Mouse (Mus musculus): ENCODE data around the gene Zic1. TPM values are rescaled to one million over a fixed set of nuclear protein-coding genes. Genes with fewer than 3 reads are reported as not detected.

Zic1 gene
- total RNA-seq, 1 experiment = 0.36 TPM

- Histone ChIP-seq H3K9ac (ENCODE audit: insufficient read depth, low read depth, low read length, poor library complexity, severe bottlenecking) (no peak overlapping the region), H3K4me3 (ENCODE audit: insufficient read depth in 1 of 2, low read depth in 1 of 2, low read length in 2 of 2, poor library complexity in 1 of 2, severe bottlenecking in 1 of 2) (no peak overlapping the region), H3K9me3 (ENCODE audit: control insufficient read depth, insufficient read depth, low read depth, low read length) (no peaks in the 10 kb centered on the region), H3K4me1 (ENCODE audit: control insufficient read depth in 2 of 2, insufficient read depth in 2 of 2, low read length in 2 of 2, poor library complexity in 1 of 2) (peaks cover 0 to 4% of the 10 kb centered on the region in 2 experiments; a peak in 1 of 4 replicates), H3K36me3 (ENCODE audit: control insufficient read depth, insufficient read depth, low read length, poor library complexity, severe bottlenecking) (no peaks in the 10 kb centered on the region), H3K27ac (ENCODE audit: insufficient read depth, low read depth, low read length, poor library complexity, severe bottlenecking) (no peak overlapping the region)
- no peak for DNase-seq (ENCODE audit: low read depth, low spot score)
- in situ Hi-C loops (cut with MboI; ENCODE audit: low sequenced_read_pairs in 2 of 2, unreplicated experiment in 2 of 2) = loop anchor here in 1 of 2 experiments (25.0 kb wide), 1 partner anchor 1447 kb away; the partner anchor contains the start of gene Rasgrf1
- TF ChIP-seq HCFC1 (IDR thresholded peaks at IDR 0.05; ENCODE audit: borderline replicate concordance, insufficient read depth, low read length) (no peak), ZC3H11A (IDR thresholded peaks at IDR 0.05; ENCODE audit: borderline replicate concordance, low read depth, low read length) (no peak), ZNF384 (IDR thresholded peaks at IDR 0.05; ENCODE audit: low read depth, low read length) (no peak), CHD2 (IDR thresholded peaks at IDR 0.05; ENCODE audit: low read depth, low read length) (no peak), MAFK (IDR thresholded peaks at IDR 0.05; ENCODE audit: insufficient read depth, low read depth, low read length) (no peak)
These were observed 6.5 kb downstream of the Zic1 start for GRCm38 (mm10) chr9:91358851-91359687.

GRCm38 (mm10) chr9:91357321-91357720, 8.3 kb downstream of the Zic1 start:
- H3K4me3 ChIP-seq (ENCODE audit: insufficient read depth in 1 of 2, low read depth in 1 of 2, low read length in 2 of 2, poor library complexity in 1 of 2, severe bottlenecking in 1 of 2) = no peak overlapping the region
- DNase-seq (ENCODE audit: low read depth, low spot score) = no peak
- in situ Hi-C loops (cut with MboI; ENCODE audit: low sequenced_read_pairs in 2 of 2, unreplicated experiment in 2 of 2) = loop anchor here in 1 of 2 experiments (25.0 kb wide), 1 partner anchor 1445 kb away; the partner anchor contains the start of gene Rasgrf1

GRCm38 (mm10) chr9:91356353-91356740, 9.3 kb downstream of the Zic1 start:
- Histone ChIP-seq H3K9ac (ENCODE audit: insufficient read depth, low read depth, low read length, poor library complexity, severe bottlenecking) (no peak overlapping the region), H3K9me3 (ENCODE audit: control insufficient read depth, insufficient read depth, low read depth, low read length) (no peaks in the 10 kb centered on the region), H3K27ac (ENCODE audit: insufficient read depth, low read depth, low read length, poor library complexity, severe bottlenecking) (no peak overlapping the region), H3K4me1 (ENCODE audit: control insufficient read depth in 2 of 2, insufficient read depth in 2 of 2, low read length in 2 of 2, poor library complexity in 1 of 2) (peaks cover 0 to 5% of the 10 kb centered on the region in 2 experiments; a peak in 1 of 4 replicates), H3K4me3 (ENCODE audit: insufficient read depth in 1 of 2, low read depth in 1 of 2, low read length in 2 of 2, poor library complexity in 1 of 2, severe bottlenecking in 1 of 2) (no peak overlapping the region), H3K36me3 (ENCODE audit: control insufficient read depth, insufficient read depth, low read length, poor library complexity, severe bottlenecking) (no peaks in the 10 kb centered on the region)
- TF ChIP-seq ZC3H11A (IDR thresholded peaks at IDR 0.05; ENCODE audit: borderline replicate concordance, low read depth, low read length) = no peak
- no peak for TF ChIP-seq MAFK (IDR thresholded peaks at IDR 0.05; ENCODE audit: insufficient read depth, low read depth, low read length)
- TF ChIP-seq HCFC1 (IDR thresholded peaks at IDR 0.05; ENCODE audit: borderline replicate concordance, insufficient read depth, low read length) = no peak
- TF ChIP-seq ZNF384 (IDR thresholded peaks at IDR 0.05; ENCODE audit: low read depth, low read length) = no peak
- no peak for TF ChIP-seq CHD2 (IDR thresholded peaks at IDR 0.05; ENCODE audit: low read depth, low read length)
- no peak for DNase-seq (ENCODE audit: low read depth, low spot score)
- in situ Hi-C loops (cut with MboI; ENCODE audit: low sequenced_read_pairs in 2 of 2, unreplicated experiment in 2 of 2) = loop anchor here in 1 of 2 experiments (25.0 kb wide), 1 partner anchor 1444 kb away; the partner anchor contains the start of gene Rasgrf1

More at GRCm38 (mm10) chr9:91357321-91357720, 8.3 kb downstream of the Zic1 start:
- H3K4me1 ChIP-seq (ENCODE audit: control insufficient read depth in 2 of 2, insufficient read depth in 2 of 2, low read length in 2 of 2, poor library complexity in 1 of 2) = peaks cover 0 to 6% of the 10 kb centered on the region in 2 experiments; a peak in 1 of 4 replicates
- no peak overlapping the region for H3K27ac ChIP-seq (ENCODE audit: insufficient read depth, low read depth, low read length, poor library complexity, severe bottlenecking)
- no peak overlapping the region for H3K9ac ChIP-seq (ENCODE audit: insufficient read depth, low read depth, low read length, poor library complexity, severe bottlenecking)
- H3K36me3 ChIP-seq (ENCODE audit: control insufficient read depth, insufficient read depth, low read length, poor library complexity, severe bottlenecking) = no peaks in the 10 kb centered on the region
- H3K9me3 ChIP-seq (ENCODE audit: control insufficient read depth, insufficient read depth, low read depth, low read length) = no peaks in the 10 kb centered on the region
- TF ChIP-seq ZC3H11A (IDR thresholded peaks at IDR 0.05; ENCODE audit: borderline replicate concordance, low read depth, low read length) = no peak

GRCm38 (mm10) chr9:91355629-91356352, 9.8 kb downstream of the Zic1 start:
- TF ChIP-seq HCFC1 (IDR thresholded peaks at IDR 0.05; ENCODE audit: borderline replicate concordance, insufficient read depth, low read length) (no peak), ZNF384 (IDR thresholded peaks at IDR 0.05; ENCODE audit: low read depth, low read length) (no peak), ZC3H11A (IDR thresholded peaks at IDR 0.05; ENCODE audit: borderline replicate concordance, low read depth, low read length) (no peak), MAFK (IDR thresholded peaks at IDR 0.05; ENCODE audit: insufficient read depth, low read depth, low read length) (0 out of 2 replicates have a peak, but pooled peaks have one; percentile 56), CHD2 (IDR thresholded peaks at IDR 0.05; ENCODE audit: low read depth, low read length) (no peak)
- no peak overlapping the region for H3K27ac ChIP-seq (ENCODE audit: insufficient read depth, low read depth, low read length, poor library complexity, severe bottlenecking)
- no peak for DNase-seq (ENCODE audit: low read depth, low spot score)
- peaks cover 0 to 5% of the 10 kb centered on the region in 2 experiments; a peak in 1 of 4 replicates for H3K4me1 ChIP-seq (ENCODE audit: control insufficient read depth in 2 of 2, insufficient read depth in 2 of 2, low read length in 2 of 2, poor library complexity in 1 of 2)
- no peaks in the 10 kb centered on the region for H3K9me3 ChIP-seq (ENCODE audit: control insufficient read depth, insufficient read depth, low read depth, low read length)
- in situ Hi-C loops (cut with MboI; ENCODE audit: low sequenced_read_pairs in 2 of 2, unreplicated experiment in 2 of 2) = loop anchor here in 1 of 2 experiments (25.0 kb wide), 1 partner anchor 1443 kb away; the partner anchor contains the start of gene Rasgrf1
- H3K36me3 ChIP-seq (ENCODE audit: control insufficient read depth, insufficient read depth, low read length, poor library complexity, severe bottlenecking) = no peaks in the 10 kb centered on the region
- no peak overlapping the region; the same call in 1 of the 2 replicates for H3K9ac ChIP-seq (ENCODE audit: insufficient read depth, low read depth, low read length, poor library complexity, severe bottlenecking)
- H3K4me3 ChIP-seq (ENCODE audit: insufficient read depth in 1 of 2, low read depth in 1 of 2, low read length in 2 of 2, poor library complexity in 1 of 2, severe bottlenecking in 1 of 2) = peak overlapping the region; percentile 14 to 51; a peak in 3 of 4 replicates

All from ES-E14 (cell line).